Mouse (Mus musculus): ENCODE results near the gene Ppp4c. TPM values are rescaled to one million over a fixed set of nuclear protein-coding genes. Genes with fewer than 3 reads are reported as not detected.

Gene Ppp4c
- polyA plus RNA-seq, 1 experiment from 2014 or later, result 192 TPM

DNA sequence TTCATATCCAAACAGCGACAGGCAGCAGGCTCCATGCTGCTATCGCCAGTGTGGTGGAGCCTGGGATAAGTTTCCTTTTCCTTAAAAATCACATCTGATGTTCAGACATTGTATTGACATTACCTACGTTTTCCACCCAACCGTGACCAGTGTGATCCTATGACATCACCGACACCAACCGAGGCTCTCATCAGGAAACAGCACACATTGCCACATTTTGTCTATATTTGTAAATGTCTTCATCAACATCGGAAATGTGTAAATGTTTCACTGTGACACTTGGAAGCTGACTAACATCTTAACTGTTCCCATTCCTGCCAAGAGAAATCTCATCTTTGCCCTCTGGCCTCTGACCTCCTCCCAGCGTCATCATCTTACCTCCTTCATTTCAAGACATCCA lies 56.2 kb downstream of the Ppp4c start:
- no peaks in the 10 kb centered on the region for H3K36me3 ChIP-seq (replicated peaks)
- no peak overlapping the region for H3K27ac ChIP-seq
- H3K4me3 ChIP-seq, result no peak overlapping the region
- H3K4me1 ChIP-seq, result no peaks in the 10 kb centered on the region
- H3K9me3 ChIP-seq, result no peaks in the 10 kb centered on the region
- no peak overlapping the region for H3K4me2 ChIP-seq
- no peak for ATAC-seq (replicated peaks)
- 81% methylated on average over 8 of the region's 8 CpGs for WGBS
- H3K27me3 ChIP-seq (replicated peaks), result no peaks in the 10 kb centered on the region
- H3K9ac ChIP-seq, result no peak overlapping the region

Other genes starting within 250 kb of the Ppp4c start
- 173 and 186 TPM in 2 replicates for gene Eif3c, start 226.1 kb downstream of the Ppp4c start, polyA plus RNA-seq (2015; fragmentation: Nextera tagmentation; extraction: Ambion mirVana)
- gene Apobr, start 207.6 kb downstream of the Ppp4c start, polyA plus RNA-seq (2015; fragmentation: Nextera tagmentation; extraction: Ambion mirVana), result 0.32 and 0.38 TPM in 2 replicates
- 34.1 and 35.6 TPM in 2 replicates for gene Cln3, start 206.7 kb downstream of the Ppp4c start, polyA plus RNA-seq (2015; fragmentation: Nextera tagmentation; extraction: Ambion mirVana)
- gene Il27, start 197.6 kb downstream of the Ppp4c start, polyA plus RNA-seq (2015; fragmentation: Nextera tagmentation; extraction: Ambion mirVana), result not detected in 2 replicates
- 11.5 and 13.0 TPM in 2 replicates for gene Nupr1, start 161.6 kb downstream of the Ppp4c start, polyA plus RNA-seq (2015; fragmentation: Nextera tagmentation; extraction: Ambion mirVana)
- 62.3 and 72.4 TPM in 2 replicates for gene Sgf29, start 143.2 kb downstream of the Ppp4c start, polyA plus RNA-seq (2015; fragmentation: Nextera tagmentation; extraction: Ambion mirVana)
- gene Sult1a1, start 116.1 kb downstream of the Ppp4c start, polyA plus RNA-seq (2015; fragmentation: Nextera tagmentation; extraction: Ambion mirVana), result 8.3 and 8.9 TPM in 2 replicates
- 116 and 126 TPM in 2 replicates for gene Bola2, start 97.1 kb downstream of the Ppp4c start, polyA plus RNA-seq (2015; fragmentation: Nextera tagmentation; extraction: Ambion mirVana)
- 18.3 and 20.9 TPM in 2 replicates for gene Slx1b, start 96.7 kb downstream of the Ppp4c start, polyA plus RNA-seq (2015; fragmentation: Nextera tagmentation; extraction: Ambion mirVana)
- 119 and 127 TPM in 2 replicates for gene Coro1a, start 84.7 kb downstream of the Ppp4c start, polyA plus RNA-seq (2015; fragmentation: Nextera tagmentation; extraction: Ambion mirVana)
- gene Mapk3, start 32.9 kb downstream of the Ppp4c start, polyA plus RNA-seq (2015; fragmentation: Nextera tagmentation; extraction: Ambion mirVana), result 110 and 111 TPM in 2 replicates
- 2.2 and 2.3 TPM in 2 replicates for gene Gdpd3, start 26.2 kb downstream of the Ppp4c start, polyA plus RNA-seq (2015; fragmentation: Nextera tagmentation; extraction: Ambion mirVana)
- gene Ypel3, start 15.5 kb downstream of the Ppp4c start, polyA plus RNA-seq (2015; fragmentation: Nextera tagmentation; extraction: Ambion mirVana), result 201 and 224 TPM in 2 replicates
- gene Tbx6, start 11.0 kb downstream of the Ppp4c start, polyA plus RNA-seq (2015; fragmentation: Nextera tagmentation; extraction: Ambion mirVana), result 0.37 and 0.57 TPM in 2 replicates
- gene Fam57b, start 5.2 kb upstream of the Ppp4c start, polyA plus RNA-seq (2015; fragmentation: Nextera tagmentation; extraction: Ambion mirVana), result 60.4 and 65.4 TPM in 2 replicates
- gene 4930451I11Rik, start 39.1 kb upstream of the Ppp4c start, polyA plus RNA-seq (2015; fragmentation: Nextera tagmentation; extraction: Ambion mirVana), result not detected in 2 replicates
- gene Doc2a, start 54.9 kb upstream of the Ppp4c start, polyA plus RNA-seq (2015; fragmentation: Nextera tagmentation; extraction: Ambion mirVana), result 19.8 and 23.8 TPM in 2 replicates
- gene Hirip3, start 69.5 kb upstream of the Ppp4c start, polyA plus RNA-seq (2015; fragmentation: Nextera tagmentation; extraction: Ambion mirVana), result 16.7 and 22.8 TPM in 2 replicates
- 94.4 and 100 TPM in 2 replicates for gene Ino80e, start 69.9 kb upstream of the Ppp4c start, polyA plus RNA-seq (2015; fragmentation: Nextera tagmentation; extraction: Ambion mirVana)
- gene Taok2, start 92.2 kb upstream of the Ppp4c start, polyA plus RNA-seq (2015; fragmentation: Nextera tagmentation; extraction: Ambion mirVana), result 66.8 and 70.9 TPM in 2 replicates
- gene Tmem219, start 130.4 kb upstream of the Ppp4c start, polyA plus RNA-seq (2015; fragmentation: Nextera tagmentation; extraction: Ambion mirVana), result 33.2 and 36.1 TPM in 2 replicates
- 133 and 136 TPM in 2 replicates for gene Kctd13, start 136.4 kb upstream of the Ppp4c start, polyA plus RNA-seq (2015; fragmentation: Nextera tagmentation; extraction: Ambion mirVana)
- 7.8 and 8.9 TPM in 2 replicates for gene Asphd1, start 157.1 kb upstream of the Ppp4c start, polyA plus RNA-seq (2015; fragmentation: Nextera tagmentation; extraction: Ambion mirVana)
- gene Sez6l2, start 158.1 kb upstream of the Ppp4c start, polyA plus RNA-seq (2015; fragmentation: Nextera tagmentation; extraction: Ambion mirVana), result 50.5 and 56.2 TPM in 2 replicates
- gene Cdipt, start 183.4 kb upstream of the Ppp4c start, polyA plus RNA-seq (2015; fragmentation: Nextera tagmentation; extraction: Ambion mirVana), result 136 and 150 TPM in 2 replicates
- 1.1 and 1.5 TPM in 2 replicates for gene Cdiptos, start 183.6 kb upstream of the Ppp4c start, polyA plus RNA-seq (2015; fragmentation: Nextera tagmentation; extraction: Ambion mirVana)
- 4.0 and 4.5 TPM in 2 replicates for gene Mvp, start 222.1 kb upstream of the Ppp4c start, polyA plus RNA-seq (2015; fragmentation: Nextera tagmentation; extraction: Ambion mirVana)
- gene Pagr1b, start 224.0 kb upstream of the Ppp4c start, polyA plus RNA-seq (2015; fragmentation: Nextera tagmentation; extraction: Ambion mirVana), result 1.0 TPM in 1 of 2 replicates, not detected in the other
- 46.9 and 73.4 TPM in 2 replicates for gene Pagr1a, start 224.9 kb upstream of the Ppp4c start, polyA plus RNA-seq (2015; fragmentation: Nextera tagmentation; extraction: Ambion mirVana)
- 44.9 and 52.6 TPM in 2 replicates for gene Gm42742, start 228.6 kb upstream of the Ppp4c start, polyA plus RNA-seq (2015; fragmentation: Nextera tagmentation; extraction: Ambion mirVana)
- 40.7 and 42.3 TPM in 2 replicates for gene Prrt2, start 228.7 kb upstream of the Ppp4c start, polyA plus RNA-seq (2015; fragmentation: Nextera tagmentation; extraction: Ambion mirVana)
- 78.0 and 89.8 TPM in 2 replicates for gene Maz, start 234.5 kb upstream of the Ppp4c start, polyA plus RNA-seq (2015; fragmentation: Nextera tagmentation; extraction: Ambion mirVana)
- gene Kif22, start 250.0 kb upstream of the Ppp4c start, polyA plus RNA-seq (2015; fragmentation: Nextera tagmentation; extraction: Ambion mirVana), result 21.4 and 24.8 TPM in 2 replicates

All from midbrain, embryonic 15.5 days (tissue).